Mouse (Mus musculus) central nervous system, embryonic 11.5 days (tissue): ENCODE measurements around the gene 7530416G11Rik. TPM values are rescaled to one million over a fixed set of nuclear protein-coding genes. Genes with fewer than 3 reads are reported as not detected.

Experiments used
- polyA plus RNA-seq: library from polyadenylated mRNA; depleted of rRNA; stranded (reverse); fragments of >200 nt; gene quantifications from 2 replicates; pipeline ENCODE4 v1.2.3, GENCODE M21; 2012; rRNA removed

7530416G11Rik gene
- polyA plus RNA-seq, result not detected in 2 replicates

GRCm38 (mm10) chr15:85503127-85503526 lies at the start of gene 7530416G11Rik:
Gene 7530416G11Rik, minus strand, starts transcription at chr15:85503227.

Other genes starting within 250 kb of the 7530416G11Rik start
- gene Atxn10, start 167.0 kb downstream of the 7530416G11Rik start, polyA plus RNA-seq, result 223 and 226 TPM in 2 replicates
- 31.3 and 32.7 TPM in 2 replicates for gene Wnt7b, start 79.2 kb upstream of the 7530416G11Rik start, polyA plus RNA-seq
- gene Ppara, start 231.8 kb upstream of the 7530416G11Rik start, polyA plus RNA-seq, result 0.20 and 0.58 TPM in 2 replicates